Mouse (Mus musculus): Measurements from ENCODE around the gene Rasgrf1. TPM values are rescaled to one million over a fixed set of nuclear protein-coding genes. Genes with fewer than 3 reads are reported as not detected.

Rasgrf1 gene
- polyA plus RNA-seq, 1 experiment from 2014 or later: 0.15 TPM

GRCm38 (mm10) chr9:89967716-89968115, 58.0 kb downstream of the Rasgrf1 start:
- no peak overlapping the region for H3K4me2 ChIP-seq (replicated peaks; ENCODE audit: low read depth, low read length)
- H3K4me1 ChIP-seq (replicated peaks; ENCODE audit: control insufficient read depth, insufficient read depth, low read length): no peaks in the 10 kb centered on the region
- WGBS: 86% methylated on average over 4 of the region's 4 CpGs
- no peaks in the 10 kb centered on the region for H3K9me3 ChIP-seq (ENCODE audit: control insufficient read depth, low read length)
- no peaks in the 10 kb centered on the region for H3K27me3 ChIP-seq (ENCODE audit: control insufficient read depth, insufficient read depth, low read length)
- ATAC-seq (ENCODE audit: low FRiP score) (no peak), DNase-seq (ENCODE audit: low spot score) (no peak)
- no peaks in the 10 kb centered on the region for H3K36me3 ChIP-seq (ENCODE audit: control insufficient read depth, insufficient read depth, low read length)
- no peak overlapping the region for H3K27ac ChIP-seq (ENCODE audit: low read depth, low read length)
- H3K9ac ChIP-seq (ENCODE audit: low read depth, low read length): no peak overlapping the region
- no peak overlapping the region for H3K4me3 ChIP-seq (ENCODE audit: low read depth, low read length)

- Histone ChIP-seq H3K36me3 (ENCODE audit: control insufficient read depth, insufficient read depth, low read length) (no peaks in the 10 kb centered on the region), H3K4me1 (replicated peaks; ENCODE audit: control insufficient read depth, insufficient read depth, low read length) (no peaks in the 10 kb centered on the region), H3K27ac (ENCODE audit: low read depth, low read length) (no peak overlapping the region), H3K27me3 (ENCODE audit: control insufficient read depth, insufficient read depth, low read length) (no peaks in the 10 kb centered on the region), H3K9ac (ENCODE audit: low read depth, low read length) (no peak overlapping the region), H3K4me3 (ENCODE audit: low read depth, low read length) (no peak overlapping the region), H3K4me2 (replicated peaks; ENCODE audit: low read depth, low read length) (no peak overlapping the region), H3K9me3 (ENCODE audit: control insufficient read depth, low read length) (no peaks in the 10 kb centered on the region)
- DNase-seq (ENCODE audit: low spot score) (no peak), ATAC-seq (ENCODE audit: low FRiP score) (no peak)
- 84% methylated on average over 6 of the region's 6 CpGs for WGBS
Measured at GRCm38 (mm10) chr9:89968836-89969450, 59.2 kb downstream of the Rasgrf1 start.

- Histone ChIP-seq H3K27ac (ENCODE audit: low read depth, low read length) (no peak overlapping the region), H3K9me3 (ENCODE audit: control insufficient read depth, low read length) (no peaks in the 10 kb centered on the region), H3K4me2 (replicated peaks; ENCODE audit: low read depth, low read length) (no peak overlapping the region), H3K36me3 (ENCODE audit: control insufficient read depth, insufficient read depth, low read length) (no peaks in the 10 kb centered on the region), H3K4me1 (replicated peaks; ENCODE audit: control insufficient read depth, insufficient read depth, low read length) (no peaks in the 10 kb centered on the region), H3K9ac (ENCODE audit: low read depth, low read length) (no peak overlapping the region), H3K4me3 (ENCODE audit: low read depth, low read length) (no peak overlapping the region), H3K27me3 (ENCODE audit: control insufficient read depth, insufficient read depth, low read length) (no peaks in the 10 kb centered on the region)
- ATAC-seq (ENCODE audit: low FRiP score): no peak
- 93% methylated on average over 10 of the region's 10 CpGs for WGBS
- no peak for DNase-seq (ENCODE audit: low spot score)
Measured at GRCm38 (mm10) chr9:89970271-89970670, 60.6 kb downstream of the Rasgrf1 start.

GRCm38 (mm10) chr9:89970886-89971486, 61.3 kb downstream of the Rasgrf1 start:
- H3K4me1 ChIP-seq (replicated peaks; ENCODE audit: control insufficient read depth, insufficient read depth, low read length): no peaks in the 10 kb centered on the region
- WGBS: 90% methylated on average over 11 of the region's 11 CpGs
- no peaks in the 10 kb centered on the region for H3K36me3 ChIP-seq (ENCODE audit: control insufficient read depth, insufficient read depth, low read length)
- no peak overlapping the region for H3K4me3 ChIP-seq (ENCODE audit: low read depth, low read length)
- no peak for DNase-seq (ENCODE audit: low spot score)
- H3K9ac ChIP-seq (ENCODE audit: low read depth, low read length): no peak overlapping the region
- no peak overlapping the region for H3K27ac ChIP-seq (ENCODE audit: low read depth, low read length)
- no peak for ATAC-seq (ENCODE audit: low FRiP score)
- H3K4me2 ChIP-seq (replicated peaks; ENCODE audit: low read depth, low read length): no peak overlapping the region
- no peaks in the 10 kb centered on the region for H3K9me3 ChIP-seq (ENCODE audit: control insufficient read depth, low read length)
- no peaks in the 10 kb centered on the region for H3K27me3 ChIP-seq (ENCODE audit: control insufficient read depth, insufficient read depth, low read length)

GRCm38 (mm10) chr9:89972321-89972720, 62.6 kb downstream of the Rasgrf1 start:
- 76% methylated on average over 3 of the region's 3 CpGs for WGBS
- ATAC-seq (ENCODE audit: low FRiP score) (no peak), DNase-seq (ENCODE audit: low spot score) (no peak)
- no peak overlapping the region for H3K4me3 ChIP-seq (ENCODE audit: low read depth, low read length)
- no peaks in the 10 kb centered on the region for H3K9me3 ChIP-seq (ENCODE audit: control insufficient read depth, low read length)
- no peaks in the 10 kb centered on the region for H3K4me1 ChIP-seq (replicated peaks; ENCODE audit: control insufficient read depth, insufficient read depth, low read length)
- H3K9ac ChIP-seq (ENCODE audit: low read depth, low read length): no peak overlapping the region
- H3K27me3 ChIP-seq (ENCODE audit: control insufficient read depth, insufficient read depth, low read length): no peaks in the 10 kb centered on the region
- no peaks in the 10 kb centered on the region for H3K36me3 ChIP-seq (ENCODE audit: control insufficient read depth, insufficient read depth, low read length)
- no peak overlapping the region for H3K27ac ChIP-seq (ENCODE audit: low read depth, low read length)
- H3K4me2 ChIP-seq (replicated peaks; ENCODE audit: low read depth, low read length): no peak overlapping the region

GRCm38 (mm10) chr9:89973856-89974255, 64.1 kb downstream of the Rasgrf1 start:
- no peak for ATAC-seq (ENCODE audit: low FRiP score)
- 32% methylated on average over 5 of the region's 5 CpGs for WGBS

GRCm38 (mm10) chr9:89974463-89974931, 64.8 kb downstream of the Rasgrf1 start:
- Histone ChIP-seq H3K36me3 (ENCODE audit: control insufficient read depth, insufficient read depth, low read length) (no peaks in the 10 kb centered on the region), H3K9ac (ENCODE audit: low read depth, low read length) (no peak overlapping the region), H3K27ac (ENCODE audit: low read depth, low read length) (no peak overlapping the region), H3K27me3 (ENCODE audit: control insufficient read depth, insufficient read depth, low read length) (no peaks in the 10 kb centered on the region), H3K9me3 (ENCODE audit: control insufficient read depth, low read length) (no peaks in the 10 kb centered on the region), H3K4me3 (ENCODE audit: low read depth, low read length) (no peak overlapping the region), H3K4me2 (replicated peaks; ENCODE audit: low read depth, low read length) (no peak overlapping the region), H3K4me1 (replicated peaks; ENCODE audit: control insufficient read depth, insufficient read depth, low read length) (no peaks in the 10 kb centered on the region)
- ATAC-seq (ENCODE audit: low FRiP score) (no peak), DNase-seq (ENCODE audit: low spot score) (no peak)
- 87% methylated on average over 10 of the region's 10 CpGs for WGBS

More at GRCm38 (mm10) chr9:89973856-89974255, 64.1 kb downstream of the Rasgrf1 start:
- H3K9ac ChIP-seq (ENCODE audit: low read depth, low read length): no peak overlapping the region
- H3K36me3 ChIP-seq (ENCODE audit: control insufficient read depth, insufficient read depth, low read length): no peaks in the 10 kb centered on the region
- no peak overlapping the region for H3K4me3 ChIP-seq (ENCODE audit: low read depth, low read length)
- H3K27me3 ChIP-seq (ENCODE audit: control insufficient read depth, insufficient read depth, low read length): no peaks in the 10 kb centered on the region
- no peak overlapping the region for H3K4me2 ChIP-seq (replicated peaks; ENCODE audit: low read depth, low read length)
- DNase-seq (ENCODE audit: low spot score): peak; percentile 22
- no peaks in the 10 kb centered on the region for H3K4me1 ChIP-seq (replicated peaks; ENCODE audit: control insufficient read depth, insufficient read depth, low read length)
- no peaks in the 10 kb centered on the region for H3K9me3 ChIP-seq (ENCODE audit: control insufficient read depth, low read length)
- H3K27ac ChIP-seq (ENCODE audit: low read depth, low read length): no peak overlapping the region

- DNase-seq (ENCODE audit: low spot score) (no peak), ATAC-seq (ENCODE audit: low FRiP score) (no peak)
- Histone ChIP-seq H3K4me3 (ENCODE audit: low read depth, low read length) (no peak overlapping the region), H3K36me3 (ENCODE audit: control insufficient read depth, insufficient read depth, low read length) (no peaks in the 10 kb centered on the region), H3K27me3 (ENCODE audit: control insufficient read depth, insufficient read depth, low read length) (no peaks in the 10 kb centered on the region), H3K9ac (ENCODE audit: low read depth, low read length) (no peak overlapping the region), H3K27ac (ENCODE audit: low read depth, low read length) (no peak overlapping the region), H3K4me2 (replicated peaks; ENCODE audit: low read depth, low read length) (no peak overlapping the region), H3K9me3 (ENCODE audit: control insufficient read depth, low read length) (no peaks in the 10 kb centered on the region), H3K4me1 (replicated peaks; ENCODE audit: control insufficient read depth, insufficient read depth, low read length) (no peaks in the 10 kb centered on the region)
- 76% methylated on average over 6 of the region's 6 CpGs for WGBS
Measured at GRCm38 (mm10) chr9:89976366-89976940, 66.7 kb downstream of the Rasgrf1 start.

GRCm38 (mm10) chr9:89979248-89979647, 69.5 kb downstream of the Rasgrf1 start:
- Histone ChIP-seq H3K4me1 (replicated peaks; ENCODE audit: control insufficient read depth, insufficient read depth, low read length) (no peaks in the 10 kb centered on the region), H3K36me3 (ENCODE audit: control insufficient read depth, insufficient read depth, low read length) (no peaks in the 10 kb centered on the region), H3K9me3 (ENCODE audit: control insufficient read depth, low read length) (no peaks in the 10 kb centered on the region), H3K4me3 (ENCODE audit: low read depth, low read length) (no peak overlapping the region), H3K27ac (ENCODE audit: low read depth, low read length) (no peak overlapping the region), H3K9ac (ENCODE audit: low read depth, low read length) (no peak overlapping the region), H3K27me3 (ENCODE audit: control insufficient read depth, insufficient read depth, low read length) (no peaks in the 10 kb centered on the region), H3K4me2 (replicated peaks; ENCODE audit: low read depth, low read length) (no peak overlapping the region)
- DNase-seq (ENCODE audit: low spot score) (no peak), ATAC-seq (ENCODE audit: low FRiP score) (no peak)
- WGBS: 52% methylated on average over 3 of the region's 3 CpGs
